ENCODE assay signal across 17 mouse cellular contexts in the genomic region with DNA sequence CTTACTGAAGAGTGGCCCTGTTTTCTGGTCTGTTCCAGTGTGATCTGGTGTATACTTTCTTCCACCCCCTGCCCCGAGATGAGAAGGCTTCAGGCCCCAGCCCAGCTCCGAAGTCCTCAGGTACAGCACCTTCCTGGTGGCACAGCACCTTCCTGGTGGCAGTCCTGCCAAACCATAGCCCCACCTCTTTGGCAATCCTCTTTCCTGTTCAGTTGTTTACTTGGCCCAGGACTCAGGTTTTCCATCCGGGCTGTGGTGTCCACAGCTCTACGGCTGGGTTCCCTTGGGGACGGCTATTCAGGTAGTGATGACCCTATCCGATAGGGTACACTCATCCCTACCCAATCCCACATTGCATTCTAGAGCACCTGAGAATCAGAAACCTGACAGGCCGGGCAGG.
"Had no signal": no experiment of that assay in that cellular context is flagged by ENCODE, and none has a peak within 500 bp of the region (broad histone marks: within the 10 kb centered on the region; RNA-seq: fewer than 3 reads in every experiment).

No protein-coding gene starts in this region.

- H3K27me3 ChIP-seq: limb, embryonic 13.5 days; lung, embryonic 15.5 days; midbrain, embryonic 13.5 days had no signal

- H3K27ac ChIP-seq: kidney, postnatal 0 days; layer of hippocampus, adult 2 months; limb, embryonic 10.5 days; limb, embryonic 13.5 days; liver, embryonic 14.5 days; lung, embryonic 15.5 days; macrophage; midbrain, embryonic 10.5 days; midbrain, embryonic 13.5 days; stomach, postnatal 0 days had no signal

- H3K9ac ChIP-seq: limb, embryonic 13.5 days; liver, embryonic 14.5 days; liver, postnatal 0 days; lung, embryonic 15.5 days; midbrain, embryonic 13.5 days had no signal

- H3K4me1 ChIP-seq: limb, embryonic 10.5 days; limb, embryonic 13.5 days; midbrain, embryonic 13.5 days had no signal

- DNase-seq: kidney, adult 2 months; layer of hippocampus, adult 9-11 months; liver, postnatal 0 days; thymus, adult 2 months; thymus, postnatal 14 days; thymus, postnatal 4 days had no signal

- H3K4me3 ChIP-seq: layer of hippocampus, adult 2 months; limb, embryonic 10.5 days; limb, embryonic 13.5 days; lung, embryonic 15.5 days; megakaryocyte, embryonic 14.5 days; midbrain, embryonic 10.5 days; midbrain, embryonic 13.5 days had no signal
